Comparison of ENCODE assay signal across 26 mouse cellular contexts in the genomic region with DNA sequence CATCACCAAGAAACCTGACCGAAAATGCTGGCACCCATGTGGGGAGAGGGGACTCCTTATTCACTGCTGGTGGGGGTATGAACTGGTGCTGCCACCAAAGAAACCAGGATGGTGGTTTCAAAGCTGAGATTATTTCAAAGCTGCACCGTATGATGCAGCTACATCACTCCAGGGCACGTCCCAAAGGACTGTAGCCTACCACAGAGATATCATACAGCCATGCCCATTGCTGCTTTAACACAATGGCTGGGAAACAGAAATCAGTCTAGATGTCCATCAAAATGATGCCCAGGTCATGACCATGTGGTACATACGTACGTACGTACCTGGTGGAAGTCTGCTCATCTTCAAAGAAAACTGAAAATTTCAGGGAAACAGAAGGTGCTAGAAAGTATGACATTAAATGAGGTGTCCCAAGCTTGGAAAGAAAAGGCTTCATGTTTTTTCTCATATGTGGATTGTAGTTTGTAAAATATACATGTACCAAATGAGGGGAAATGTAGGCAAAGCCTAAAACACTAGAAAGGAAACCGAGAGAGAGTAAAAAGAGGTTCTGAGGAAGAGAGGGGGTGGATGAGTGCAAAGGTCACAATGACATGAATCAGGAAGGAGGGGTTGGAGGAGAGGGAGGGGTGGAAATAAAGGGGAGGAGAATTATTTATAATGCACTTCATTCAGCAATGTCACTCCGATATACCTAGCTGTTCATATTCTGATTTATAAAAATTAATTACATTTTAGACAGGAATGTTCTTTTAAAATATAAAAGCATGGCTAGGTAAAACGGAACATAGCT. TPM values are rescaled to one million over a fixed set of nuclear protein-coding genes. Genes with fewer than 3 reads are reported as not detected.
"Had no signal": no experiment of that assay in that cellular context is flagged by ENCODE, and none has a peak within 500 bp of the region (broad histone marks: within the 10 kb centered on the region; RNA-seq: fewer than 3 reads in every experiment).

No protein-coding gene starts in this region.

- H3K4me3 ChIP-seq: gastrocnemius, adult 2 months; heart, embryonic 10.5 days; heart, embryonic 12.5 days; hindbrain, embryonic 10.5 days; hindbrain, embryonic 12.5 days; layer of hippocampus, adult 2 months; left cerebral cortex, adult 2 months; limb, embryonic 13.5 days; limb, embryonic 15.5 days; liver, embryonic 12.5 days had no signal

- H3K4me1 ChIP-seq: heart, embryonic 12.5 days; hindbrain, embryonic 12.5 days; limb, embryonic 13.5 days; limb, embryonic 15.5 days; liver, embryonic 12.5 days had no signal

- H3K27ac ChIP-seq: gastrocnemius, adult 2 months; heart, embryonic 10.5 days; hindbrain, embryonic 10.5 days; hindbrain, embryonic 12.5 days; hindbrain, embryonic 14.5 days; layer of hippocampus, adult 2 months; left cerebral cortex, adult 2 months; limb, embryonic 13.5 days; limb, embryonic 15.5 days; liver, embryonic 12.5 days had no signal

- H3K36me3 ChIP-seq: heart, embryonic 10.5 days; heart, embryonic 12.5 days; hindbrain, embryonic 10.5 days; hindbrain, embryonic 12.5 days; limb, embryonic 13.5 days; limb, embryonic 15.5 days; liver, embryonic 12.5 days had no signal

- DNase-seq: gastrocnemius, adult 2 months; gastrocnemius, postnatal 10 days; gastrocnemius, postnatal 25 days; heart, adult 18-20 months; heart, postnatal 10 days; heart, postnatal 4 days; kidney, adult 11 months; kidney, adult 8-10 months; kidney, postnatal 10 days; kidney, postnatal 25 days; kidney, postnatal 4 days; left cerebral cortex, postnatal 4 days had no signal

- H3K27me3 ChIP-seq: heart, embryonic 12.5 days; hindbrain, embryonic 12.5 days; limb, embryonic 13.5 days; limb, embryonic 15.5 days had no signal

RNA-seq across cellular contexts. Expression of gene Fam83g, which starts 33.2 kb away (rescaled TPM):
- total RNA-seq: granulocyte monocyte progenitor cell, adult 5-6 weeks; layer of hippocampus, adult 2 months; layer of hippocampus, postnatal 10 days; layer of hippocampus, postnatal 25 days; left cerebral cortex, postnatal 25 days had no signal
